Mouse (Mus musculus): ENCODE results near the gene Dusp23.

The Dusp23 gene

DNA sequence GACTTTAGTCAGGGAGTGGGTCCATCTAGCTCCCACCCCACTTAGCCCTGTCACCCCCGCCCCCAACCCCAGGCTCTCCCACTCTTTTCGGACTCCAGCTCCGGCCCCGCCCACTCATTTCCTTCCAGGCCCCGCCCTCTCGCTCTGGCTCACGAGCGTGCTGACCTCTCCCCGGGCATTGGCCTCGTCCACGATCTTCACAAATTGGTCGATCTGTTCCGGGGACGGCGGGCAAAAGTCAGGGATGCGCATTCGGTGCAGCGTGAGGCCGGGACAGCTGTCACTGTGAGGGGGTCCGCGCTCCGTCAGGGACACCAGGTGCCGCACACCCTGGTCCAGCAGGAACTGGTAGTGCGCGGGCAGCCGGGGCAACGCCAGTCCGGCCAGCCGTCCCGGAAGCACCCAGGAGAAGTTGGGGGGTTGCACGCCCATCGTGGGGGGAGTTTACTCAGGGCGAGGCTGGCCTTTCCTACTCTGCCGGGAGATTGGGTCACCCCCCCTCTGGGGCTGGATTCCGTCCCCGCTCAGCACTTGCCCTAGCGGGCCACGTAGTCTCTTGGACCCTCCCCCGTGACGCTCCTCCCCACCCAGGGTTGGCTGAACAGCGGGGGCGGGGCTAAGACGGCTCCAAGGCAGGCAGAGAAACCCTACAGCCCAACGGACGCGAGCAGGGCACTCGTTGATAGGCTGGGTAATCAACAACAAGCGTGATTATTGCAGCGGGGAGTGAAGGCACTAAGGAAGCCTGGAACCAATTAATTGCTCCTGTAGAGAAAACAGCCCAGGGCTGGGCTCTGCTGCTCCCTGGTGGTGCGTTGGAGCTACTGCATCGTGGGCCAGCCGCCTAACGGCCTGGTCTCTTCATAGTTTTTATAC lies at the start of gene Dusp23:
Gene Dusp23 (minus strand): TSS at position 512 of the 876 bp plus-strand sequence.
- peak; percentile 96 for DNase-seq

- DNase-seq = no peak
These were observed 48.0 kb upstream of the Dusp23 start for GRCm38 (mm10) chr1:172680742-172681141.

- no peak for DNase-seq
These were observed 38.0 kb upstream of the Dusp23 start for GRCm38 (mm10) chr1:172670716-172671115.

GRCm38 (mm10) chr1:172667597-172667996 lies 34.8 kb upstream of the Dusp23 start:
- DNase-seq = no peak

DNA sequence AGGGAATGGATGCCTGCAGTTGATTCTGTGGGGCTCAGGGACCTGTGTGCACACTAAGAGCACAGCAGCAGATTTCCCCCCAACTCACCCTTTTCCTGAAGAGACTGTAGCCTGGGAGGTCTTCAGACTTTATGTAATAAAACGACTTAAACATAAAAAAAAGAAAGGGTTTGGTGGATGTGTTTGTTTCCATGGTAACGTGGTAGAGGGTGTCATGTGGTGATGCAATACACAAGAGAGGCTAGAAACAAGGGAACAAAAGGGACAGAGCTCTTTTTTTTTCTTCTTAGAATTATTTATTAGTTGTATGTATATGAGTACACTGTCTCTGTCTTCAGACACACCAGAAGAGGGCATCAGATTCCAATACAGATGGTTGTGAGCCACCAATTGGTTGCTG lies 32.7 kb upstream of the Dusp23 start:
- DNase-seq = no peak

- DNase-seq = no peak
These were observed 26.9 kb upstream of the Dusp23 start for GRCm38 (mm10) chr1:172659688-172660087.

GRCm38 (mm10) chr1:172657266-172657665 lies 24.5 kb upstream of the Dusp23 start:
- DNase-seq = no peak

DNA sequence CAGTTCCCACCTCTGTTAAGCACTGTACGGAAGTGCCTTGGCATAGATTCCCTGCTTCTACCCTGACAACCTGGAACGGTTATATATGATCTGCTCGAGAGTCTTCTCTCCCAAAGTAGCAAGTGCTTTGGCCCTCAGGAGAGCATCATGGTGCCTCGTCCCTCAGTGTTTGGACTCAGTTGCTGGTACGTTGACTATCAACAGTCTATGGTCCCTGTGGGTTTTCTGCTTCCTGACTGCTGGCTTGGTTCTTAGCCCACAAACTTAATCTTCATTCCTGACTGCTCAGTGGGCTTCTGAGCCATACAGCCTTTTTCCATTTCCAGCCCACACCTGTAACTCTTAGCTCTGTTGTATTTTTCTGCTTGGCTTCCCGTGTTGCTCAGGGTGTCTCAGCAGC lies 21.1 kb upstream of the Dusp23 start:
- no peak for DNase-seq

DNA sequence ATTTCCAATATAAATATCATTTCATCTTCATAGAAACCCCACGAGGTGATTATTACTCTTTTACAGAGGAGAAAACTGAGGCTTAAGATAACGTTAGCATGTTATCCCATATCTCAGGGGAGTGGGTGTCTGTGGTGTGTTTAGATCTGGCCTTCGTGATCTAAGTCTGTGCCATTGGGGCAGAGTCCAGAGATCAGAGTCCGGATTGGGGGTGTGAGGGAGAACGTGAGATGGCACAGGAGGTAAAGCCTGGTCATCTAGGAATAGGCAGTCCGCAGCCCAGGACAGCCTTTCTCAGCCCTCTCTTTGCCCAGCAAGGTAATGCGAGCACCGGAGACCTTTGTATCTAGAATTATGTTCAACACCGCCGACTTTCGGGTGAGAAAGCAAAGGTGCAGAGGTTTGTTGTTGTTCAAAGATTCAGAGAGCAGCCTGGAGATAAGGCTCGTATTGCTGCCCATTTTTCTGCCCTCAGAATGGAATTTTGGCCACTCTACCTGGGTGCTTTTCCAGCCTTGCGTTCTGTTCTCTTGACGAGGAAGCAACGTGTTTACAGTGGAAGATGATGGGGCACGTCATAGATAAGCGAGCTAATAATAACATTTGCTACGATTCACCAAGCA lies 19.4 kb upstream of the Dusp23 start:
- DNase-seq = no peak

GRCm38 (mm10) chr1:172651288-172651987 lies 18.7 kb upstream of the Dusp23 start:
- DNase-seq = no peak

GRCm38 (mm10) chr1:172650519-172651287 lies 17.9 kb upstream of the Dusp23 start:
- DNase-seq = no peak

- no peak for DNase-seq
These were observed 16.6 kb upstream of the Dusp23 start for GRCm38 (mm10) chr1:172649396-172649795.

- no peak for DNase-seq
These were observed 14.5 kb upstream of the Dusp23 start for GRCm38 (mm10) chr1:172647236-172647635.

DNA sequence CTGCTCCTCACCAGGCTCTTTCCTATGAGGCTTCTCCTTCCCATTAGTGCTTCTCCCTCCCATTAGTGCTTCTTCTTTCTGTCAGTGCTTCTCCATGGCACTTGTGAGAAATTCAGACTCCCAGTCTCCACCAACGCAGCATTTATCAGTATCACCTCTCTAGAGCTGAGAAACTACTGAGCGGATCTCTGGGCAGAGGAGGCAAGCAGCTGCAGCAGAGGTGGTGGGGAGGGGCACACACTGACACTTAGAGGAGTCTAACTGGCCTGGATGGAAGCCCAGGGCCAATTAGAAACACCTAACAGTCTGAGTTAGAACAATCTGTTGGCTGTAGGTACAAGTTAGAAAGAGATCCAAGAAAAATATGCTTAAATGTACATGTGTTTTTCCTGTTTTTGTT lies 6.0 kb upstream of the Dusp23 start:
- DNase-seq = no peak

DNA sequence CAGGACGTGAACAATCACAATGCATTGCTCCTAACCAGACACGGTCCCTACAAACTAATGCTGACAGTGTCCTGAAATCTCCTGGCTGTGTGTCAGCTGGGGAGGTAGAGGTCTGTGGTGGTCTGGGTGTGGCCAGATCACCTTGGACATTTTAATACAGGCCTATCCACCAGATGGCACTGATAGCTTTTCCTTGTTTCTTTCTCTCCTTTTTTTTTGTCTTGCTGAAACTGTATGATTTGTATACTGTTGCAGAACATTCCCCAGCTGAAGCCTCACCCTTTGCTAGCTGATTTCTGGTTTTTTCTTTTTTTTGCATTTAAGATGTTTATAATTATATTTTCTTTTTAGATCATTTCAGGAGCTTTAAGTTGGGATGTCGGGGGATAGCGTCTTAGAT lies 5.0 kb upstream of the Dusp23 start:
- no peak for DNase-seq

DNA sequence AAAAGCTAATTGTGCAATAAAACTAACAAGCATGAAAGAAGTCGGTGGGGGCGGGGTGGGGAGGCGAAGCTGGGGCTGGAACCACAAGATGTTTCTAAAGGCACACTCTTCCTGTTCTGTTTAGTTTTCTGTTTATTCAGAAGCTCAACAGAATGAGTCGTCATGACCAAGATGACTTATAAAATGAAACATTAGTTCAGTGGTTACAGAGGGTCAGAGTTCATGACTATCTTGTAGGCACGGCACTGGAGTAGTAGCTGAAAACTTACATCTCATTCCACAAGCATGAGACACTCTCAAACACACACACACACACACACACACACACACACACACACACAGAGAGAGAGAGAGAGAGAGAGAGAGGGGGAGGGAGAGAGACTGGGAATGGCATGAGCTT lies 3.5 kb upstream of the Dusp23 start:
- DNase-seq = no peak

GRCm38 (mm10) chr1:172635258-172635657 lies 2.5 kb upstream of the Dusp23 start:
- DNase-seq = no peak

DNA sequence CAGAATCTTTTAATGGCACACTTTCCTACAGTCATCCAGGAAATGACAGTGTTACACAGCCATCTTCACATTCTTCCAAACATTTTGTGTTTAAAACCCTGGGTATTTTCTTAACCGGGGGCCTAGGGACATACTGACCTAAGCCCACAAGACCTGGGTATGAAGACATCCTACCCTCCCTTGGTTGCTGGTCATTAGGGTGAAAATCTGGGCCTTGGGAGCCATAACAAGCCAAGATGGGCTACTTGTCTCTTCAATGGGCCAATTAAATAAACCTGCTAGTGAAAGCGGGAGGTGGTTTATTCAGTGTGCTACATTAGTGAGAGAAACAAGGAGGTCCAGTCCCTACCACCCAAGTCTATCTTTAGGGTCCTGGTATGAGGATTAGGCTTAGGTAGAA lies 1.4 kb upstream of the Dusp23 start:
- DNase-seq = no peak

GRCm38 (mm10) chr1:172631721-172632120 lies 1.0 kb downstream of the Dusp23 start:
- DNase-seq = no peak

DNA sequence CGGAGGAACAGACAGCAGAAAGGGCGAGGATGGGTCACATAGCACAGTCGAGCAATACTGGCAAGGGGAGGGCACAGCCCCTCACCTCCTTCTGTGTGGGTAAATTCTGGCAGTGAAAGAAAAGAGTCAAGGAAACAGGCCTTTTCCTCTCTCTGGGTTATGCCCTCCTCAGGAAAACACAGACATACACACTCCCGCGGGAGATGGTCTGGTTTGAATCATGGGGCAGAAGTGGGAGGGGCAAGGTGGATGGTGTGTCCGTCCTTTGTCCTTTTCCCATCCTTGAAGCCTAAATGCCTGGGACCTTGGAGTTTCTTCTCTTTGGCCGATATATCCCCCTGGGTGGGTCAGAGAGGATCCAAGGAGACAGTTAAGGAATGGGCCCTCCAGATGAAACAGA lies 2.9 kb downstream of the Dusp23 start:
- DNase-seq = no peak

DNA sequence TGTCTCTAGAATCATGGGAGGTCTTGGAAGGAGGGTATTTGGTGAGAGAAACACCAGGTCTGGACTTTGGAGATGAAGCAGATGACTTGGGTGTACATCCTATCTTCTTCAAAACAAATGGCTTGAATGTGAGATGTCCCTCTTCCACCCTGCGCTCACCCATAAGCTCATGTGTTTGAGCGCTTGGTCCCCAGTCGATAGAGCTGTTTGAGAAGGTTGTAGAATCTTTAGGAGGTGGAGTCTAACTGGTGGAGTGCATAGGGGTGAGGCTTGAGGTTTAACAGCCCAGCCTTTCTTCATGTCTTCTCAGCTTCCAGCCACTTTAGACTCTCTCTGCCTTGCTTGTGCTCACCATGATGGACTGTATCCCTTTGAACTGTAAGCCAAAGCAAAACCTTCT lies 6.5 kb downstream of the Dusp23 start:
- DNase-seq = no peak

- no peak for DNase-seq
These were observed 8.7 kb downstream of the Dusp23 start for GRCm38 (mm10) chr1:172624081-172624480.

- no peak for DNase-seq
These were observed 9.2 kb downstream of the Dusp23 start for GRCm38 (mm10) chr1:172623599-172623998.

Measured in cerebellum, adult 11 months (tissue).